Mouse (Mus musculus) heart, embryonic 15.5 days (tissue): ENCODE measurements around the gene Gapdh. TPM values are rescaled to one million over a fixed set of nuclear protein-coding genes. Genes with fewer than 3 reads are reported as not detected.
A peak's percentile ranks its signal among the peaks of the same experiment; 100 is the strongest.

Source experiments
- ATAC-seq: fragments of 200-750 bp; cut with Nextera tagmentation; replicated peaks from 2 replicates; pipeline ENCODE4 v1.8.0; 2017; ENCODE audit warnings: low read depth, moderate TSS enrichment; ENCODE audit not compliant: insufficient number of reproducible peaks, insufficient read depth, low FRiP score
- H3K27ac ChIP-seq: fragments of 300-500 bp; sonication (generic); 2 replicates; pipeline ENCODE4 v1.5.1; 2015; ENCODE audit warnings: mild to moderate bottlenecking, inconsistent platforms
- H3K27me3 ChIP-seq: fragments of 300-500 bp; sonication (generic); 2 replicates; pipeline ENCODE4 v1.6.1; 2015; ENCODE audit warnings: inconsistent platforms
- H3K36me3 ChIP-seq: fragments of 300-500 bp; sonication (generic); 2 replicates; pipeline ENCODE4 v1.6.1; 2015; ENCODE audit warnings: mild to moderate bottlenecking, inconsistent platforms
- H3K4me1 ChIP-seq: fragments of 300-500 bp; sonication (generic); replicated peaks from 2 replicates; pipeline ENCODE4 v1.6.1; 2015; ENCODE audit warnings: inconsistent platforms
- H3K4me2 ChIP-seq: fragments of 300-500 bp; sonication (generic); 2 replicates; pipeline ENCODE4 v1.6.1; 2015; ENCODE audit warnings: inconsistent platforms, mild to moderate bottlenecking, moderate library complexity
- H3K4me3 ChIP-seq: fragments of 300-500 bp; sonication (generic); 2 replicates; pipeline ENCODE4 v1.5.1; 2015; ENCODE audit warnings: mild to moderate bottlenecking, inconsistent platforms
- H3K9ac ChIP-seq: fragments of 300-500 bp; sonication (generic); 2 replicates; pipeline ENCODE4 v1.6.1; 2015; ENCODE audit warnings: mild to moderate bottlenecking, inconsistent platforms
- H3K9me3 ChIP-seq: fragments of 300-500 bp; sonication (generic); replicated peaks from 2 replicates; pipeline ENCODE4 v1.6.1; 2016; ENCODE audit warnings: inconsistent platforms
- WGBS: fragments of 180-500 bp; shearing (Covaris S2); methylation state at CpG from one replicate; pipeline ENCODE4 v1.1.7; 2015; ENCODE audit warnings: mixed read lengths; 5-methylcytosine and 5-hydroxymethylcytosine counted together
- polyA plus RNA-seq: library from polyadenylated mRNA; unstranded; fragments of >200 nt; fragmentation: Nextera tagmentation; extraction: Ambion mirVana; gene quantifications from 2 replicates; pipeline ENCODE4 v1.2.1, GENCODE M21; 2015

Gapdh gene
- 3,777 and 4,210 TPM in 2 replicates for polyA plus RNA-seq

DNA sequence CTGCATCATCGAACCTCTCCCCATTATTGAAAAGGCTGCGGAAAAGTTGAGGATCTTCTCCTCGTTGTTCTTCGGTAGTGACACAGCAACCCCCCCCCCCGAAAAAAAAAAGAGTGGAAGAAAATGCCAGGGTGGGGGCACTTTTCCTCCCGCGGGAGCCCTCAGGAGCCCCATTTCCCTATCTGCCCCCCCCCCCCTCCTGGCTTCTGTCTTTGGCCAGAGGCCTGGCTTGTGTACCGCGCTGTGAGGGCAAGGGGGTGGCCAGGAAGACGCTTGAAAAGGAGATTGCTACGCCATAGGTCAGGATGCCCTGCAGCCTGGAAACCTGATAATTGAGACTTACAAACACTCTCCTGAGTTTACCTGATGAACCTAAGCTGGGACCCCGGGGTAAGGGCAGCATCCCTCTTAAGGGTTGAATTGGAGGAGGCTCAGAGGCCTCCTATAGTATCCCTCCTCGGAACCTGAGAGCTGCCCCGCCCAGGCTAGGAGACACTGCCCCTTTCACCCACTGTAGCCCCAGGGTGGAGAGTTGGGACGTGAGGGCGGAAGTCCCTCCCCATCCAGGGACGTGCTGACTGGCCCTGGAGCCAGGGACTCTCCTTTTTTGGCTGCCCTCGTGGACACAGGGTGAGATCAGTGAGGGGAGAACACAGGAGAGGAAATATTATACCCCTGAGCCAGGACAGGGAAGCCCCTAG lies at the start of gene Gapdh:
Gene Gapdh, minus strand, starts transcription at position 417 of the 701 bp plus-strand sequence.
- peaks cover 47% of the 10 kb centered on the region for H3K36me3 ChIP-seq
- peak within 1 kb of the TSS; percentile 97 for H3K27ac ChIP-seq
- peak; percentile 83 for ATAC-seq
- WGBS, result 0% methylated on average over 18 of the region's 18 CpGs
- H3K9me3 ChIP-seq, result no peaks in the 10 kb centered on the region
- H3K4me2 ChIP-seq, result peak within 1 kb of the TSS; percentile 77
- no peaks in the 10 kb centered on the region for H3K27me3 ChIP-seq
- H3K4me3 ChIP-seq, result peak within 1 kb of the TSS; percentile 94
- H3K9ac ChIP-seq, result peak within 1 kb of the TSS; percentile 94
- peaks cover 43% of the 10 kb centered on the region for H3K4me1 ChIP-seq

DNA sequence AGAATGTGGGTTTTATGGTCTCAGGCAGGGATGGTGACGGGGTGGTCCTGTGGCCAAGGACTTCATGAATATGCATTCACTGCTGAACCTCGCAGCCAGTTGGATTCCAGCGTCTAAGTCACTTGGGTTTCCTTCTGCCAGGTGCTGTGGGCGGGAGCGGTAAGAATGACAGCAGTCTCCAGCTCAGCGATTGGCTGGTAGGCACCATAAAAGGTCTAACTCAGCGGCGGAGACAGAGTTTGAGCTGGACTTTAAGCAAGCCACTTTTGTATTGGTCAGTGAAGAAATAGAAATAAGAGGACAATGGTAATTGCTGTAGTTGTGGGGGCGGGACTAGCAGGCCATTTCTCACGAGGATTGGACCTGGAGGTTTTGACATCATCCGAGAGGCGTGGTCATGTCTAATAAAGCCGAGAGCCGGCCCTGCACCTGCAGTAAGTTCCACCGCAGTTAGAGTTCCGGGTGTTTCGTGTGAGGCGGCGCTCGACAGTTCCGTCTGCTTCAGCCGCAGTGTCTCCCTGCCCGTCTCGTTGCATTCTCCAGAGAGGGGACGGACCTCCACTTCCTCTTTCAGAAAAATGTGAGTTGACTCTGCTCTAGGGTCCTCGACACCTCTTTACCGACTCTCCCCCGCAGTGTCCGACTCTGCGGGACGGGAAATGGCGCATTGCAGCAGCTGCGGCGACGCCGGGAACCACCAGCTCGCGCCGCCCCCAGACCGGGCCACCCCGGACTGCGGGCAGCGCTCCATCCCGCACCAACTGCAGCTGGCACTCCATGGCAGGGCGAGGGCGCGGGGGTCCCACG lies 49.1 kb upstream of the Gapdh start, which contains the start of gene Vamp1:
Gene Vamp1, plus strand, starts transcription at position 404 of the 807 bp plus-strand sequence.
- peaks cover 14% of the 10 kb centered on the region for H3K4me1 ChIP-seq
- peak within 1 kb of the TSS; percentile 62 for H3K9ac ChIP-seq
- peak; percentile 95 for ATAC-seq
- H3K27ac ChIP-seq, result peak within 1 kb of the TSS; percentile 71
- H3K36me3 ChIP-seq, result no peaks in the 10 kb centered on the region
- peaks cover 13% of the 10 kb centered on the region; the same call in 1 of the 2 replicates for H3K27me3 ChIP-seq
- no peaks in the 10 kb centered on the region for H3K9me3 ChIP-seq
- WGBS, result under 1% methylated on average over 48 of the region's 48 CpGs
- H3K4me2 ChIP-seq, result peak within 1 kb of the TSS; percentile 94
- H3K4me3 ChIP-seq, result peak within 1 kb of the TSS; percentile 59

DNA sequence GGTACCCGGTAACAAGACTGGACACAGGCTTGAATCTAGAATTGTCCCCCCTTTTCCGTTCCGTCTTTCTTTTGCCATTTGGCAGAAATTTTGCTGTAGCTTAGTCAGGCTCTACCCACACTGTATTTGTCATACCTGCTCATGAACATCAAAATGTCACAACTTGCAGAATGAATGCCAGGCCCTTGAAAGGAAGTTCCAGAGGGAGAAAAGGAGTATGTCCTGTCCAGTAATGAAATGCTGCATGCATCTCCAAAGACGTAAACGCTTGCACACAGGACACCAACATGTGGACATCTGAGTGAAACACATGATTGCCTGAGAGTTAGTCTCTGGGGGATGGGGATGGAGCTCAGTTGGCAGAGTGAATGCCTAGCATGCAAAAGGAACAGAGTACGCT lies 47.4 kb upstream of the Gapdh start:
- ATAC-seq, result no peak
- WGBS, result 72% methylated on average over 6 of the region's 6 CpGs
- H3K4me3 ChIP-seq, result no peak overlapping the region

GRCm38 (mm10) chr6:125213129-125213528 lies 46.9 kb upstream of the Gapdh start:
- Histone ChIP-seq H3K4me2 (no peak overlapping the region), H3K9me3 (no peaks in the 10 kb centered on the region), H3K27me3 (peaks cover 13% of the 10 kb centered on the region; the same call in 1 of the 2 replicates), H3K27ac (no peak overlapping the region), H3K9ac (no peak overlapping the region), H3K4me1 (peaks cover 14% of the 10 kb centered on the region), H3K36me3 (no peaks in the 10 kb centered on the region), H3K4me3 (no peak overlapping the region)
- no peak for ATAC-seq
- WGBS, result 64% methylated on average over 6 of the region's 6 CpGs

More for the DNA sequence above, 47.4 kb upstream of the Gapdh start:
- Histone ChIP-seq H3K27ac (no peak overlapping the region), H3K4me1 (peaks cover 14% of the 10 kb centered on the region), H3K9me3 (no peaks in the 10 kb centered on the region), H3K36me3 (no peaks in the 10 kb centered on the region), H3K4me2 (no peak overlapping the region), H3K27me3 (peaks cover 13% of the 10 kb centered on the region; the same call in 1 of the 2 replicates), H3K9ac (no peak overlapping the region)

DNA sequence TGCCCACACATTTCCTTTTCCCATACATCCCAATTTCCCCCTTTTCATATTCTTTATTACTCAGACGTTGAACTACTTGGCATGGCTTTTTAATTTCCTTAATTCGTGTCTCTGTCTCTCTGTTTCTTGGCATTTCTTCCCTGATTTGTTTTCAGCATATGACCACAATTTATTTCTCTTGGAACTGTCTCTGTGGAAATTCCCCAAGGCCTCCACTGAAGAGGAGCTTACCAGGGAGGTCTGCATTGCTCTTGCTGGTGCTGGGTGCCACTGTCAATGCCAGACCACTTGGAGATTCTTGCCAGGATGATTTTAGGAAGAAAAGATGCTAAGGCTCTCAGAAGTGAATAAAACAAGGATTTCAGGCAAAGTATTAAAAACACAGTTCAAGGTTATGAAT lies 46.4 kb upstream of the Gapdh start:
- no peak overlapping the region for H3K27ac ChIP-seq
- H3K4me3 ChIP-seq, result no peak overlapping the region
- H3K27me3 ChIP-seq, result peaks cover 13% of the 10 kb centered on the region; the same call in 1 of the 2 replicates
- no peak for ATAC-seq
- no peaks in the 10 kb centered on the region for H3K36me3 ChIP-seq
- no peak overlapping the region for H3K9ac ChIP-seq
- no peak overlapping the region for H3K4me2 ChIP-seq
- H3K4me1 ChIP-seq, result peaks cover 14% of the 10 kb centered on the region
- 38% methylated on average over 2 of the region's 2 CpGs for WGBS
- H3K9me3 ChIP-seq, result no peaks in the 10 kb centered on the region

DNA sequence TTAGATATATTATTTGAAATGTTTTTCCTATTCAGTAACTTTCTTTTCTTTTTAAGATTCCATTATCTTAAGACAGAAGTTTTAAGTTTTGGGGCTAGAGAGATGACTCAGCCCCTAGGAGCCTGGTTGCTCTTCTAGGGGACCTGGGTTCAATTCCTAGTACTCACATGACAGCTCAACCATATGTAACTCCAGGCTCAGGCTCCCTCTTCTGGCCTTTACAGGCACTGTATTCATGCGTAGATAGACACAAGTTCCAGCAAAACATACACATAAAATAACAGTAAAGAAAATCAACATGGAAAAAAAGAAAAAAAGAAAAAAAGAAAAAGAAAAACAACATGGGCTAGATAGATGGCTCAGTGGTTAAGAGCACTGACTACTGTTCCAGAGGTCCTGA lies 44.2 kb upstream of the Gapdh start:
- Histone ChIP-seq H3K27me3 (peaks cover 13% of the 10 kb centered on the region; the same call in 1 of the 2 replicates), H3K9ac (no peak overlapping the region), H3K9me3 (no peaks in the 10 kb centered on the region), H3K27ac (no peak overlapping the region), H3K4me1 (no peaks in the 10 kb centered on the region; the same call in 1 of the 2 replicates), H3K4me2 (no peak overlapping the region), H3K36me3 (no peaks in the 10 kb centered on the region), H3K4me3 (no peak overlapping the region)
- WGBS, result 70% methylated on average over 1 of the region's 1 CpGs
- ATAC-seq, result no peak

DNA sequence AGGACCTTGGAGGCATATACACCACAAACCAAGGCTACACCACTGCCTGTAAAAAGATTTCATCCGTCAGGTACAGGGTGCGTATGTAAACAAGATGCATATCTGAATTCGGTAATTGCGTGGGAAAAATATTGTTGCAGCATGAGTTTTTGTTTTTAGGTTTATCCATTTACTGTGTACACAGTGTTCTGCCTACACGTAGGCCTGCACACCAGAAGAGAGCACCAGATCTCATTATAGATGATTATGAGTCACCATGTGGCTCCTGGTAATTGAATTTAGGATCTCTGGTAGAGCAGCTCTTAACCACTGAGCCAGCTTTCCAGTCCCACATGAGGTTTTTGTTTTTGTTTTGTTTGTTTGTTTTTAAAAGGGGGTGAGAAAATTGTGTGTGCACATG lies 30.9 kb upstream of the Gapdh start:
- H3K9ac ChIP-seq, result no peak overlapping the region
- no peak overlapping the region for H3K4me2 ChIP-seq
- peaks cover 21% of the 10 kb centered on the region for H3K36me3 ChIP-seq
- H3K4me3 ChIP-seq, result no peak overlapping the region
- H3K27me3 ChIP-seq, result no peaks in the 10 kb centered on the region
- no peak for ATAC-seq
- no peaks in the 10 kb centered on the region for H3K9me3 ChIP-seq
- H3K27ac ChIP-seq, result no peak overlapping the region
- peaks cover 13% of the 10 kb centered on the region for H3K4me1 ChIP-seq
- WGBS, result 86% methylated on average over 5 of the region's 5 CpGs

- Histone ChIP-seq H3K27ac (no peak overlapping the region), H3K4me1 (peaks cover 13% of the 10 kb centered on the region), H3K36me3 (peaks cover 21% of the 10 kb centered on the region), H3K27me3 (no peaks in the 10 kb centered on the region), H3K4me3 (no peak overlapping the region), H3K4me2 (no peak overlapping the region), H3K9ac (no peak overlapping the region), H3K9me3 (no peaks in the 10 kb centered on the region)
- 77% methylated on average over 3 of the region's 3 CpGs for WGBS
- ATAC-seq, result no peak
These were observed 30.0 kb upstream of the Gapdh start for GRCm38 (mm10) chr6:125196301-125196700.

GRCm38 (mm10) chr6:125195541-125196075 lies 29.3 kb upstream of the Gapdh start:
- H3K27me3 ChIP-seq, result no peaks in the 10 kb centered on the region
- H3K9me3 ChIP-seq, result no peaks in the 10 kb centered on the region
- H3K4me2 ChIP-seq, result no peak overlapping the region
- no peak for ATAC-seq
- WGBS, result 39% methylated on average over 1 of the region's 1 CpGs
- H3K36me3 ChIP-seq, result peaks cover 21% of the 10 kb centered on the region
- H3K4me1 ChIP-seq, result peaks cover 14% of the 10 kb centered on the region
- H3K4me3 ChIP-seq, result no peak overlapping the region
- no peak overlapping the region for H3K27ac ChIP-seq
- H3K9ac ChIP-seq, result no peak overlapping the region

DNA sequence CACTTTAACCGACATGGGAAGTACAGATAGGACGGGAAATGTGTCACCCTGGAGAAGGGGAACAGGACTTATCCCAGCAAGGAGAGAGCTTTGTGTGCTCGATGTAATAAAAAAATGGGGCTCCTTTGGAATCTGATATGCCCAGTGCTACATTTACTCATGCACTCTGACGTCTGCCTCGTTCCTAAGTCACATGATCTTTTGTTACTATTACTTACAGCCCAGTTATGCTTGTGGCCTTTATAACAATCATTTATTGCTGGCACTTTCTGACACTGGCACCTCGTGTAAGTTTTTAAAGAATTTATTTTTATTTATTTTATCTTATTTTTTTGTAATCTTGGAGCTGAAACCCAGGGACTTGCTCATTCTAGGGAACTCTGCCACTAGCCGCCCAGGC lies 27.1 kb upstream of the Gapdh start:
- Histone ChIP-seq H3K4me2 (peak overlapping the region; percentile 81), H3K27ac (0 out of 2 replicates have a peak overlapping the region, but pooled peaks have one; percentile 6), H3K4me1 (peaks cover 23% of the 10 kb centered on the region), H3K36me3 (peaks cover 35% of the 10 kb centered on the region), H3K9ac (no peak overlapping the region), H3K4me3 (peak overlapping the region; percentile 80), H3K9me3 (no peaks in the 10 kb centered on the region), H3K27me3 (no peaks in the 10 kb centered on the region)
- no peak for ATAC-seq
- 53% methylated on average over 7 of the region's 7 CpGs for WGBS

- no peak for ATAC-seq
- H3K9ac ChIP-seq, result peak overlapping the region; percentile 86
- H3K4me1 ChIP-seq, result peaks cover 23% of the 10 kb centered on the region
- WGBS, result 28% methylated on average over 5 of the region's 5 CpGs
- no peaks in the 10 kb centered on the region for H3K9me3 ChIP-seq
- no peaks in the 10 kb centered on the region for H3K27me3 ChIP-seq
- H3K4me3 ChIP-seq, result peak overlapping the region; percentile 80
- peaks cover 40% of the 10 kb centered on the region for H3K36me3 ChIP-seq
- peak overlapping the region; percentile 81 for H3K4me2 ChIP-seq
- H3K27ac ChIP-seq, result peak overlapping the region; percentile 100
These were observed 26.6 kb upstream of the Gapdh start for GRCm38 (mm10) chr6:125192841-125193240.
